Mouse (Mus musculus): Measurements from ENCODE around the gene Ampd3. TPM values are rescaled to one million over a fixed set of nuclear protein-coding genes. Genes with fewer than 3 reads are reported as not detected.

Ampd3 gene
- total RNA-seq, 4 experiments from 2014 or later: 7.4 to 11.7 (median 9.5) TPM

- DNase-seq (ENCODE audit: low spot score in 2 of 2): no peak
Observed at GRCm38 (mm10) chr7:110797722-110798409, 29.9 kb downstream of the Ampd3 start.

- peak; percentile 73 to 77 for DNase-seq (ENCODE audit: low spot score in 2 of 2)
Observed at GRCm38 (mm10) chr7:110801028-110801427, 33.0 kb downstream of the Ampd3 start.

- no peak for DNase-seq (ENCODE audit: low spot score in 2 of 2)
Observed at GRCm38 (mm10) chr7:110803131-110803530, 35.1 kb downstream of the Ampd3 start.

GRCm38 (mm10) chr7:110804266-110804665 is 36.3 kb downstream of the Ampd3 start:
- DNase-seq (ENCODE audit: low spot score in 2 of 2): peak in 1 of 2 experiments; percentile 73

- no peak for DNase-seq (ENCODE audit: low spot score in 2 of 2)
Observed at GRCm38 (mm10) chr7:110807460-110808030, 39.5 kb downstream of the Ampd3 start.

- no peak for DNase-seq (ENCODE audit: low spot score in 2 of 2)
Observed at GRCm38 (mm10) chr7:110808962-110809361, 41.0 kb downstream of the Ampd3 start.

- no peak for DNase-seq (ENCODE audit: low spot score in 2 of 2)
Observed at GRCm38 (mm10) chr7:110809585-110810557, 41.9 kb downstream of the Ampd3 start.

- DNase-seq (ENCODE audit: low spot score in 2 of 2): no peak
Observed at GRCm38 (mm10) chr7:110810995-110811394, 43.0 kb downstream of the Ampd3 start.

- no peak for DNase-seq (ENCODE audit: low spot score in 2 of 2)
Observed at GRCm38 (mm10) chr7:110811529-110811928, 43.5 kb downstream of the Ampd3 start.

GRCm38 (mm10) chr7:110813983-110814382 is 46.0 kb downstream of the Ampd3 start:
- DNase-seq (ENCODE audit: low spot score in 2 of 2): no peak

- no peak for DNase-seq (ENCODE audit: low spot score in 2 of 2)
Observed at GRCm38 (mm10) chr7:110816037-110816436, 48.0 kb downstream of the Ampd3 start.

GRCm38 (mm10) chr7:110818206-110818605 is 50.2 kb downstream of the Ampd3 start:
- DNase-seq (ENCODE audit: low spot score in 2 of 2): peak in 1 of 2 experiments; percentile 72

GRCm38 (mm10) chr7:110818787-110819350 is 50.9 kb downstream of the Ampd3 start:
- no peak for DNase-seq (ENCODE audit: low spot score in 2 of 2)

GRCm38 (mm10) chr7:110821068-110821467 is 53.1 kb downstream of the Ampd3 start:
- no peak for DNase-seq (ENCODE audit: low spot score in 2 of 2)

- DNase-seq (ENCODE audit: low spot score in 2 of 2): peak in 1 of 2 experiments; percentile 47
Observed at GRCm38 (mm10) chr7:110821653-110822052, 53.6 kb downstream of the Ampd3 start.

- DNase-seq (ENCODE audit: low spot score in 2 of 2): no peak
Observed at GRCm38 (mm10) chr7:110822055-110822454, 54.0 kb downstream of the Ampd3 start.

GRCm38 (mm10) chr7:110823076-110823475 is 55.1 kb downstream of the Ampd3 start:
- DNase-seq (ENCODE audit: low spot score in 2 of 2): no peak

GRCm38 (mm10) chr7:110823593-110823992 is 55.6 kb downstream of the Ampd3 start:
- DNase-seq (ENCODE audit: low spot score in 2 of 2): no peak

GRCm38 (mm10) chr7:110823995-110824953 is 56.3 kb downstream of the Ampd3 start:
- no peak for DNase-seq (ENCODE audit: low spot score in 2 of 2)

- DNase-seq (ENCODE audit: low spot score in 2 of 2): no peak
Observed at GRCm38 (mm10) chr7:110833024-110833423, 65.0 kb downstream of the Ampd3 start.
